Mouse (Mus musculus): Measurements from ENCODE around the gene E130309D02Rik.
A peak's percentile ranks its signal among the peaks of the same experiment; 100 is the strongest.

Gene E130309D02Rik

DNA sequence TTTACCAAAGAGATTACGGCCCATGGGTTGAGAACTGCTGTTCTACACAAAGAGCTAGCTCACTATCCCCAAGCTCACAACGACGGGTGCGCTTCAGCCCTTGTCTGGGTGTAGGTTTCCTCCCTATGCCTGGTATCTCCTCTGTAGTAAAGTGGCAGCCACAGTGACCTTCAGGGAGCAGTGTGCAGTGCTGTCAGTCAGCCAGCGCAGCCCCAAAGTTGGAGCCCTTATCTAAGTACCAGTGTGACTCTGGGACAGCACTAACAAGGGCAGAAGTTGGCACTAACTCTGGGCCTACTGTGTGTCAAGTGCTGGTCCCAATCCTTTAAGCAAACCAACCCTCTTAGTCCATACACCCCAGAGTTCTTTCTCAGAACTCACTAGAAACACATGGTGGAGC lies 6.3 kb downstream of the E130309D02Rik start:
- no peak for DNase-seq

DNA sequence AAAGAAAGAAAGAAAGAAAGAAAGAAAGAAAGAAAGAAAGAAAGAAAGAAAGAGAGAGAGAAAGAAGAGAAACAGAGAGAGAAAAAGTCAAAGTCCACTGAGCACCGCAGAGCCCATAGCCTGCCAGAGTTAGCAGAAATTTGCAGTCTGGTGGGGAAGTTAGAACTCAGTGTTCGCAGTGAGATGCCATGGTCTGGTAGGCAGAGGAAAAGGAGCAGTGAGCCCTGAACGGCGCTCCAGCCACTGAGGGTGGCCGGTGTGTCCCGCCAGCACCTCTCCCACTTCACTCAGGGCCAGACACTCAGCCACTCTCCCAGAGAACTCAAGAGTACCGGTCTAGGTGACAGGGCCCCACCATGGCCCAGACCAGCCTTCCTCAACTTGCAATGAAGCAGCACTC lies 10.9 kb downstream of the E130309D02Rik start:
- DNase-seq = no peak

DNA sequence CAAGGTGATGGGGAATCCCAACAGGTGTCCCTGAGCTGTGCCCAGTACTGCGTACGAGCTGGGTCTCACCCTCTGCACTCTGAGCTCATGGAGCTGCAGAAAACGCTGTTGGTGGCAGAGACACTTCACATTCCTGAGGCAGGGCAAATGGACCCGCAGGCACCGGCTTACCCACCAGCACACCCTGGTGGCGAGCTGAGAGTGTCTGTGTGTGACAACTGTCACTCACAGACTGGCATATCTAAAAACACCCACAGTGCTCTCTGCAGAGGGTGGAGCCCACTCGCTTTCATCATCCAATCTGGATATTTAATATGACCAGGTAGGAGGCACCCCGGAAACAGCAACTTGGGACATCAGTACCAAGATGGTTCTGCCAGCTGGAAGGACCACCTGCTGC lies 13.9 kb downstream of the E130309D02Rik start:
- no peak for DNase-seq

DNA sequence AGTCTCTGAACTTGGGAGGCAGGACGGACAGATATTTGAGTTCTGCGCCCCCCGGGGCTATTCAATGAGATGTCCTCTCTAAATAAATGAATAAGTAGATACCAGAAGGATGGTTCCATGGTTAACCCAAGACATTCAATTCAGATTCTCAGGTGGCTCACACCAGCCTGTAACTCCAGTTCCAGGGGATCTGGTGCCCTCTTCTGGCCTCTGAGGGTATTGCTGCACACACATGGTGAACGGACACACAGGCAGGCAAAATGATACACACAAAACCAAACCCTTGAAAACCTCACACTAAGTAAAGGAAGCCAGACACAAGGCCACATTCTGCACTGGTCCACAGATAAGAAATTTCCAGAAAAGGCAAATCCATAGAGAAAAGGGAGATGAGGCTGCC lies 15.5 kb downstream of the E130309D02Rik start:
- no peak for DNase-seq

DNA sequence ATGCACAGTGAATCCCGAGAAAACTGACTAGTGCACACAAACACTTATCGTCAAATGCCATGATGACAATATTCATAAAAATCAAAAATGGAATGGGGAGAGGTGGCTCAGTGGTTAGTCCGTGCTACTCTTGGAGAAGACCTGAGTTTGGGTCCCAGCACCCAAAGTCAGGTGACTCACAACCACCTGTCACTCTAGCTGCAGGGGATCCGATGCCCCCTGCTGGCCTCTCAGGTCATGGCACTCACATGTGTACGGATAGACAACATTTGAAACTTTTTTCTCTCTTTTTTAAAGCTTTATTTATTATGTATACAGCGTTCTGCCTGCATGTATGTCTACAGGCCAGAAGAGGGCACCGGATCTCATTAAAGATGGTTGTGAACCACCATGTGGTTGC lies 16.8 kb downstream of the E130309D02Rik start:
- DNase-seq = no peak

DNA sequence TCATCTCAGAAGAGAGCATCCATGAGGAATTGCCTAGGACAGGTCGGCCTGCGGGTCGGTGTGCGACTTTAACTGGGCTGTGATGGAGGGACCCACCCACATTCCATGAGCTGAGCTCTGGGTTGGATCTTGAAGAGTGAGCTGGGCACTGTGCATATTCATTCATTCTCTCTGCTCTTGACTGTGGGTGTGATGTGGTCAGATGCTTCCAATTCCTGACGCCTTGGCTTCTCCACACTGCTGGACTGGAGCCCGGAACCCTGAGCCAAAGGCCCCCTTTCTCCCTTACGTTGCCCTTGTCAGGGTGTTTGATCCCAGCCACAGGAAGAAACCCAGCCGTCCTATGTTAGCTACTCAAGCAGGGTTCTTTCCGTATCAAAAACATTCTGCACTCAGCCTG lies 17.2 kb downstream of the E130309D02Rik start:
- no peak for DNase-seq

DNA sequence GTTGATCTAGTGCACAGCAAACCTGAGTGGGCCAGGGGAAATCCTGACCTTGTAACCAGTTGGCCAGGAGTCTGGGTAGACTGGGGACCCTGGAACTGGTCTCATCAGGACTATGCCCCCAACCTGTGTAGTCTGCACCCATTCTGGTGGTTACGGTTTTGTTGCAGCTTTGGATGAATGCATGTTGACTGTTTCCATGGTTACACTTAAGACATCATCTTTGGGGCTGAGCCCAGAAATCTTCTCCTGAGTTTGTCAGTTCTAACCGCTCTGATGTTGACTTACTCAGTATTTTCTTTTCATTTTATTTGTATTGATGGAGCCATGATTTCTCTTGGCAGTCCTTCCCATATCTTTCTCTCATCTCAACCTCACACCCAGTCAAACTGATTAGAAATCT lies 19.8 kb downstream of the E130309D02Rik start:
- DNase-seq = no peak

DNA sequence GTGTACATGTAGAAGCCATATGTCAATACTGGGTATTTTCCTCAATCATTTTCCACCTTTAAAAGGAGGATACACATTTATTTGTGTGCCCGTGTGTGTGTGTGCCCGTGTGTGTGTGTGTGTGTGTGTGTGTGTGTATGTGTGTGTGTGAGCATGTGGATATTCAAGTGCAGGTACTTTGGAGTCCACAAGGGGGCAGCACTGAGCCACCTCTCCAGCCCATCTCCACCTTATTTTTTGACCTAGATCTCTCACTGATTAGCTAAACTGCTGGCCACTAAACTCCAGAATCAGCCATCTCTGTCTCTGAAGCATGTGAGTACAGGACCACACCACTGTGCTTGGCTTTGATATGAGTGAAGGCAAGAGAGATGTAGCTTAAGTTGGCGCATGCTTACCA lies 20.3 kb downstream of the E130309D02Rik start:
- DNase-seq = no peak

DNA sequence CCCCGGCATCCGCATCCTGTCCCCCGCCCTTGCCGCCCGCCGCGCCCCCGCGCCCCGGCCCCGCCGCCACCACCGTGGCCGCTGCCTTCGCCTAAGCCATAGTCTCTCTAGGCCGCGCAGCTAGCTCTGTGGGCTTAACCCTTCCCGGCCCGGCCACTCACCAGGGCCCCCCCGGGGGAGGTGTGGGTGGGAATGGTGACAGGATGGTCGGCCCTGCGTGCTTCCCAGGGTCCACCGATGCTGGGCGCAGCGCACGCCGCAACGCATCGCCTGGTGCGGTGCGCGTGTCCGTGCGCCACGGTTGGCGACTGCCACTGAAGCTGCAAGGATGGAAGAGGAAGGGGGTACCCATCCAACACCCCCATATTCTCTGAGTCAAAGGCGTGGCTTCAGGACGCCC lies 21.8 kb downstream of the E130309D02Rik start, which contains the start of gene Zfp853:
Gene Zfp853 (minus strand): TSS at position 220 of the 400 bp plus-strand sequence.
- DNase-seq = peak; percentile 40

DNA sequence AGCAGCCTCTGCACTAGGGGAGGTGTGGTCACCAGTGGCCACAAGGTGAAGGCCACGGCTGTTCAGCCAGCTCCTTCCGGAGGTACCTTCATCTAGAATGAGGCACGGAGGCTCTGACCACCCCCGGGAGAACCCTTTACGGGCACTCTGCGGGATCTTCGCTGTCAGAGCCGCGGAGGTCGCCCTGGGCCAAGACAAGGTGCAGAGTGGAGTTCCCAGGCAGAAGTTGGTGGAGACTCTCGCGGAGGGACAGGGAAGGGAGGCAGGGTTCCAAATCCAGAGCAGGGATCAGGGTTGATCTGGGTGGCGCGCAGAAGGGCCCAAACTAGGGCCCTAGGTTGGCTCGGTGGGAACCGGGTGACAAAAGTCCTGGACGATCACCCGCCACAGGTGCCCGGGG lies 22.3 kb downstream of the E130309D02Rik start:
- DNase-seq = peak; percentile 9

DNA sequence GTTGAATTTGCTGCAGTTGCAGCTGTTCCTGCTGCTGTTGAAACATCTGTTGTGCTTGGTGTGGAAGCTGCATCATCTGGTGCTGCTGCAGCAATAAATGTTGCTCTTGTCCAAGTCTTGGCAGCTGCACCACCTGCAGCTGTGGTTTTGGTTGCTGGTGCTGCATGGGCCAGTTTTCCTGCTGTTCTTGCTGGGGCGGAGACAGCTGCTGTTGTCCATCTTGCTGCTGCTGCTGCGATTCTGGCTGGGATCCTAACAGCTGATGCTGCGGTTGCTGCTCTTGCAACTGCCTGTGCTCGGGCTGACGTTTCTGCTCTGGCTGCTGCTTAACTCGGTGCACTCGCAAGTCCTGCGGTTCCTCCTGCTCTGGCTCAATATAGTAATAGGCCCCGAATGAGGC lies 25.9 kb downstream of the E130309D02Rik start:
- DNase-seq = no peak

DNA sequence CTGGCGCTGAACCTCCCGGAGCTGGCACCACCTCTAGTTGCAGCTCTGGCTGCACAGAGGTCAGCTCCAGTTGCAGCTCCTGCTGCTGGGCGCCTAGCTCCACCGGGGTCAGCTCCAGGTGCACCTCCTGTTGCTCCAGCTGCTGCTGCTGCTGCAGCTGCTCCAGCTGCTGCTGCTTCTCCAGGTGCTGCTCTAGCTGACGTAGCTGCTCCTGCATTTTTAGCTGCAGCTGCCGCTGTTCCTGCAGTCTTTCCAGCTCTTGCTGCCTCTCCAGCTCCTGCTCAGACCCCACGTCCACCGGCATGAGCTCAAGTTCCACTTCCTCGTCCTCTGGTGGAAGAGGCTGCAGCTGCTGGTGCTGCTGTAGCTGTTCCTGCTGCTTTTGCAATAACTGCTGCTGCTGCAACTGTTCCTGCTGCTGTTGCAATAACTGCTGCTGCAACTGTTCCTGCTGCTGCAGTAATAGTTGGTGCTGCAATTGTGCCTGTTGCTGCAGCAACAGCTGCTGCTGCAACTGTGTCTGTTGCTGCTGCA lies 26.7 kb downstream of the E130309D02Rik start:
- no peak for DNase-seq

DNA sequence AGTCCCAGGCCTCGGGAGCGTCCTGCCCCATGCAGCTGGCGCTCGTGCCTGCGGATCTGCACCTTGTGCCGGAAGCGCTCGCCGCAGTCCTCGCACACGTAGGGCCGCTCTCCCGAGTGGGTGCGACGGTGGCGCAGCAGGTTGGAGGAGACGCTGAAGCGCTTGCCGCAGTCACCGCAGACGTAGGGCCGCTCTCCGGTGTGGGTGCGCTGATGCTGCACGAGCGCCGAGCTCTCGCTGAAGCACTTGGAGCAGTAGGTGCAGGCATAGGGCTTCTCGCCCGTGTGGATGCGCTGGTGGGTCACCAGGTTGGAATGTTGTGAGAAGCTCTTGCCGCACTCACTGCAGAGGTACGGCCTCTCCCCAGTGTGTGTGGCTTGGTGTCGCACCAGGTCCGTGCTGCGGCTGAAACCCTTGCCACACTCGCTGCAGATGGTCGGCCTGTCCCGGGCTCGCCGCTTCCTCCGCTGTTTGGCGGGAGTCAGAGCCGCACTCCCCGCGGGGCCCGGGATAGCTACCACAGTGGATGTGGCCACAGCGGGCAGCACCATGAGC lies 27.3 kb downstream of the E130309D02Rik start:
- no peak for DNase-seq

DNA sequence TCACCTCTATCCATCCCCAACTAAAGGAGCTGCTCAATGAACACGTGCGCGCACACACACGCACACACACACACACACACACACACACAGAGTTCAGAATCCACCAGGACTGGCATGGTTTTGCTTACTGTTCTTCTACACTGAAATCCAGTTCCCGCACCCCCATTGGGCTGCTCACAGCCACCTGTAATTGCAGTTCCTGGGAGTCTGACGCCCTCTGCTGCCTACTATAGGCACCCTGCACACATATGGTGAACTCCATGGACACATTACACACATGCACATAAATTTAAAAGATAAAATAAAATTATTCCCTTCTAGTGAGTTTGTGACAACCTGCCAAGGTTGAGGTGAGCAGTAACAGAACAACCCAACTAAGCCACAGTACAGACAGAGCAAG lies 30.4 kb downstream of the E130309D02Rik start:
- no peak for DNase-seq

DNA sequence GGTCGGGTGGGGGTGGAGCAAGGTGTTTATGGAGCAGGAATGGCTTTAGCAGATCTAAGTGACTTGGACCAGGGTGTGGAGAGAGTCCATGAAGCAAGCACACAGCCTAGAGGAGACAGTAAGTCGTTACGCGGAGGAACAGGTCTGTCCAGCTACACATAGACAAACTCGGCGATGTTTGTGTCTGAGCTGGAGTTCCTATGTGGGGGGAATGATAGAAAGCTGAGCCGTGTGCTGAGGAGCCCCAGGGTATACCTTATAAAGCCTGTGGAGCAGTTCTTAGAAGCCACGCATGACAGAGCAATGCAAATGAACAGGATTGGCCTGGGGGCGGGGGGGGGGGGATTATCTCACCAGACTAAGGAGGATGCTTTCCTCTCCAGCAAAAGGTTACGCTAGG lies 35.9 kb downstream of the E130309D02Rik start:
- no peak for DNase-seq

DNA sequence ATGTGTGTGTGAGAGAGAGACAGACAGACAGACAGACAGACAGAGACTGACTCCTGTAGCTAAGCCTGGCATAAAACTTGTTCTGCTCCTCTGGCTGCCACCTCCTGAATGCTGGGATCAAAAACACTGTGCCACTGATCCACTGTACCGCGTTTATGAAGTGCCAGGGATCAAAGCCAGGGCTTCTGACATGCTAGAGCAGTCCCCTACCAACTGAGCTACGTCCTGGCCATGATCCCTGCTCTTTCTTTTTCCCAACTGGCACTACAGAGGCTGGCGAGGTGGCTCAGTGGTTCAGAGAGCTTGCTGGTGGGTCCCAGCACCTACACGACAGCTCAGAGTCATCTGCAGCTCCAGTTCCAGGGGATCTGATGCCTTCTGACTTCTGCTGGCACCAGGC lies 39.4 kb downstream of the E130309D02Rik start:
- DNase-seq = no peak

DNA sequence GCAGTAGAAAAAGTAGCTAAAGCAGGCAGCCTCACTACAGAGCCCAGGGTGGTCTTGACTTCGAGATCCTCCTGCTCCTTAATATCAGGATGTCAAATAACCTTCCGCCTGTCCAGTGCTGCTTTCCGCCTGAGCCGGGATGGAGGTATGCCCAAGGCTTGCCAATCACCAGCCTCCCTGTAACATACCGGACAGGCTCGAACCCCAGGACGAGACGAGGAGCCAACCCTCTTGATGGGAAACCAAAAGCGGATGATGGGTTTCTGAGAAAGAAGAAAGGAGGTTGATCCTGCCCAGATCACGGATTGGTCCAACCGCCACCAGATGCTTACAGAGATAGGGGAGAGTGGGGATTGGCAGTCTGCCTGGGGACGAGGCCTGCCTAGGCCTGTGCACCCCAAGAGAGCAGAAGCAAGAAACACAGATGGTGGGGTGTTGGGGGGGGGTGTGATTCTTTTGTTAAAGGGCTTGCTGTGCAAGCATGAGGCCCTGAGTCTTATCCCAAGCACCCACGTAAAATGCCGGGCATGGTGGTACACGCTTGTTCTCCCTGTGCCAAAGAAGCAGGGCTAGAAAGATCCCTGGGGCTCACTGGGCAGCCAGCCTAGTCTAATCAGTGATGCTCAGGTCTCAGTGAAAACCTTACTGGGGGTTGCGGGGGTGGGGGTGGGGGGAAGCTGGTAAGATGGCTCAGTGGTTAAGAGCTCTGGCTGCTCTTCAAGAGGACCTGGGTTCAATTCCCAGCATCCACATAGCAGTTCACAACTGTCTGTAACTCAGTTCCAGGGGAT lies 42.4 kb downstream of the E130309D02Rik start:
- DNase-seq = no peak

DNA sequence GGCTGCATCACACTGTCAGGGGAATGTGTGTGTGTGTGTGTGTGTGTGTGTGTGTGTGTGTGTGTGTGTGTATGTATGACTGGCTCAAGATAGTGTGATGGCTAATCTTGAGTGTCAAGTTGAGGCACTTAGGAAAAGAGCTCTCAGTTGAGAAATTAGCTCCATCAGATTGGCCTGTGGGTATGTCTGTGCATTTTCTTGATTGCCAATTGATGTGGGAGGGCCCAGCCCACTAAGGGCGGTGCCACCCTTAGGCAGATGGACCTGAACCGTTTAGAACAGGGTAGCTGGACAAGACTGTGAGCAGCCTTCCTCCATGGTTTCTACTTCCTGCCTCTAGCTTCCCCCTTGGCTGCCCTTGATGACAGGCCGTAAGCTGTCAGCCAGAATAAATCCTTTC lies 43.1 kb downstream of the E130309D02Rik start:
- no peak for DNase-seq

DNA sequence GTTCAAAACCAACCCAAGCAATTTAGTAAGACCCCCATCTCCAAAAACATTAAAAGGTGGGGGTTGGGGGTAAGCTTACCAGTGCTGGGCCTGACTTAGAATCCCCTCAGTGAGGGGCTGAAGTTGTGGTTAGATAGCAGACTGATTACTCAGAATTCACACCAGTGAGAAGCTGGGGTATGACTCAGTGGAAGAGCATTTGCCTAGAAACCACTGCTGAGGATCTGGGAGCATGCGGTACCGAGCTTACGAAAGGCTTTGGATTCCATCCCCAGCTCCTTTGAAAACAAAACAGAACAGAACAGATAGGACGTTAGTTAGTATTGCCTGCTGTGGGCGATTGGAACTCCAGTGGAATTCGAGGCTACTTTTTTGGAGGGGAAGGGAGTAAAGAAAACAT lies 43.5 kb downstream of the E130309D02Rik start:
- no peak for DNase-seq

DNA sequence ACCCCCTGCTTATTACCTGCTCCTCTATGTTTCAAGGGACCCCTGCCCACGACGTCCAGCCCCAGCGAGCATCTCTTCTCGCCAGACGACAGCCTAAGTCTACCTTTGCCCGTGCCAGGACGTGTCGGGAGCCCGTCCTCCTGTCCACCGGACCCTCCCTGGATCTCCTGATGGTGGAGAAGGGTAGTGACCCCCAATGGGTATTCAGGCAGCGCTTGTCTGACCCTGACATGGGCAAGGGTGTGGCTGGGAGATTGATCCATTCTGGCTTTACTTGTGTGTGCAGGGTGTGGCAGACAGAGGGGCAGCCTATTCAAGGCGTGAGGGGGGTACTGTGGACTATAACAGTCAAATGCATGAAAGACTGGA lies 45.0 kb downstream of the E130309D02Rik start:
- no peak for DNase-seq

DNA sequence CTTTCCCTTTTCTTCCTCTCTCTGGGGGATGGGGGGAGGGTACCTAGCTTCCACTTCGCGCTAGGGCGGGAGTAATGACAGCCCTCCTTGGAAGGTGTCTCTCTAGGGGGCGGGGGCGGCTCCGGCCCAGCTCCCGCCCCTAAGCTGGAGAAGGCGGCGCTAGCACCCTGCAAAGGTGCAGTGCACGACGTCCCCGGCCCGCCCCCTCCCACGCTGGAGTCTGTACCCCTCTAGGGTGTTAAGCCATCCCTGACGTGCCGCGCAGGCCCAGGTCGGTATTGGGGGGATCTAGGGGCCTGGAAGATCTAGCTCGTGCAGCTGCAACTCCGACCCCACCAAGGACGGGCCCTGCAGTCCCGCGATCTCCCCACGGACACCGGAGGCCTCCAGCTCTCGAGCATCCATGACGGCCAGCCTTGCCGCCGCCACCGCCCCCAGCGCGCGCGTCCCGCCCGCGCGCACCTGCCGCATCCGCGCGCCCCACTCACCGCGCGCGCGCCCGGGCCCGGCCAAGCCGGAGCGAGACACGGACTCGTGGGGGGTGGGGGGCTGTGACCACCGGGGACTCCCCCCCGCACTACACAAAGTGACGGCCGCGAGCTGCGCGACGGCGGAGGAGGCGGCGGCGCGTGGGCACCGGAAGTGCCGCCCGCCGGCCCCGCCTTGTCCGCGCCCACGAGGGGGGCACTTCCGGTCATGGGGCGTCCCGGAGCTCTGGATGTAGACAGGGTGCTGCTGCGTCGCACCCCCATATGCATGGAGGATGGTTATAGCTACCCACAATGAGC lies 45.6 kb downstream of the E130309D02Rik start, which contains the start of gene Zfp316:
Gene Zfp316 (minus strand): TSS at position 660 of the 788 bp plus-strand sequence.
- DNase-seq = peak; percentile 80

DNA sequence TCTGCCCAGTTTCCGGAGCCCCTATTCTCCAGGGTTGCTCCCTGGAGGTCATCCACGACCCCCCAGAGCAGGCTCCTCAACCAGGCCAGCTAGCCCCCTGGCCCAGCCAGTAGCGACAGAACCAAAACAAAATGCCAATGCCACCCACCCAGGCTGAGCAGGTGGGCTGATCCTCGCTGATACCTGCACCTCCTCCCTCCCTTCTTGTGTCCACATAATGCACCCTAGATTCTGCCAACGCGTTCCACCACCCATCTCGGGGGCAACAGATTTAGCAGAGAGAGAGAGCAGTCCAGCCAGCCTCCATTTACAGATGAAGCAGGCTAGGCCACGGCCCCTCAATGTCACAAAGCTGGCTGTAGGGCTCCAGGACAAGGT lies 46.2 kb downstream of the E130309D02Rik start:
- no peak for DNase-seq

DNA sequence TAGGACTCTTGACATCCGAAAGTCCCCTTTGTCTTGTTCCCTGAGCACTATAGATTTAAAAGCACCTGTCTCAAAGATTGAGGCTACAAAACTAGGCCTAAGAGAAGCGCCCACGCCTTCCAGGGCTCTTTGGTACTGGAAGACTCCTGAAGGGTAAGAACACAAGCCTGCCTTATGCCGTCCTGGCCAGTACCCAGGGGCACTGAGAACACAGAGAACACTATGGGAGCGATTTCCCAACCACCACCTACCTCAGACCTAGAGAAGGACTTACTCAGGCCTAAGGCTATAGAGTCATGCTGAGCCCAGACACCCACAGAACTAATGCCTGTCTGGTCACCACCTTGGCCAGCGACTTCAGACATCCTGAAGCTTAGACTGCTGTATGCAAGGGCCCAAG lies 48.4 kb downstream of the E130309D02Rik start:
- no peak for DNase-seq

DNA sequence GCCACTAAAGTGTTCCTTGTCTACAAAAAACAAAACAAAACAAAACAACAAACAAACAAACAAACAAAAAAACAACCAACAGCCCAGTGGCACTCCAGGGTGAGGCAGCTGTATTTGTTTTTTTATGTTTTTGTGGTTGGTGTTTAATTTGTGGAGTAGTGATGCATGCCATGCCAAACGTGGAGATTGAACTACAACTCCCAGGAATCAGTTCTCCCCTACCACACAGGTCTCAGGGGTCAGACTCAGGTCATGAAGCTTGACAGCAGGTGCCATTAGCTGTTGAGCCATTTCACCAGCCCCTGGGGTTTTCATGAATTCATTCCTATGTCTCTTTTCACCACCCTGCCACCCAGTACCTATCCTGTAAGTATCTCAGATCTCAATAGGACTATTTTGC lies 49.8 kb downstream of the E130309D02Rik start:
- DNase-seq = no peak

Measured in right cerebral cortex, postnatal 25 days (tissue).